Mouse (Mus musculus) lung, embryonic 14.5 days (tissue): ENCODE measurements around the gene Ttc23l. TPM values are rescaled to one million over a fixed set of nuclear protein-coding genes. Genes with fewer than 3 reads are reported as not detected.

Experiments used
- ATAC-seq: fragments of 200-750 bp; cut with Nextera tagmentation; 2 replicates; pipeline ENCODE4 v1.8.0; 2017; ENCODE audit warnings: mild to moderate bottlenecking, moderate TSS enrichment, moderate library complexity; ENCODE audit not compliant: insufficient read depth
- DNase-seq: peaks from one replicate; pipeline ENCODE4 v3.0.0-alpha.2; 2015
- H3K27ac ChIP-seq: fragments of 300-500 bp; sonication (generic); 2 replicates; pipeline ENCODE4 v1.5.1; 2014; ENCODE audit warnings: low read depth, mild to moderate bottlenecking, moderate library complexity
- H3K27me3 ChIP-seq: fragments of 300-500 bp; sonication (generic); 2 replicates; pipeline ENCODE4 v1.6.1; 2014; ENCODE audit warnings: low read length, control low read depth; ENCODE audit not compliant: insufficient read depth
- H3K36me3 ChIP-seq: fragments of 300-500 bp; sonication (generic); 2 replicates; pipeline ENCODE4 v1.6.1; 2014; ENCODE audit warnings: control low read depth; ENCODE audit not compliant: insufficient read depth
- H3K4me1 ChIP-seq: fragments of 300-500 bp; sonication (generic); 2 replicates; pipeline ENCODE4 v1.6.1; 2014; ENCODE audit warnings: antibody characterized with exemption, control low read depth; ENCODE audit not compliant: insufficient read depth
- H3K4me2 ChIP-seq: fragments of 300-500 bp; sonication (generic); 2 replicates; pipeline ENCODE4 v1.6.1; 2014; ENCODE audit warnings: mild to moderate bottlenecking
- H3K4me3 ChIP-seq: fragments of 300-500 bp; sonication (generic); 2 replicates; pipeline ENCODE4 v1.5.1; 2014; ENCODE audit warnings: low read depth, low read length
- H3K9ac ChIP-seq: fragments of 300-500 bp; sonication (generic); 2 replicates; pipeline ENCODE4 v1.6.1; 2014
- H3K9me3 ChIP-seq: fragments of 300-500 bp; sonication (generic); 2 replicates; pipeline ENCODE4 v1.6.1; 2016; ENCODE audit warnings: low read depth, low read length, control low read depth
- CTCF ChIP-seq: IDR thresholded peaks from 2 replicates; pipeline ENCODE4 v1.5.1; 2016; ENCODE audit warnings: antibody characterized with exemption, low read depth
- WGBS: fragments of 180-500 bp; shearing (Covaris S2); extraction: QIAGEN DNeasy Blood & Tissue Kit; methylation state at CpG from one replicate; pipeline ENCODE4 v1.1.7; 2014; 5-methylcytosine and 5-hydroxymethylcytosine counted together
- polyA plus RNA-seq: library from polyadenylated mRNA; unstranded; fragments of >200 nt; fragmentation: Nextera tagmentation; extraction: Ambion mirVana; gene quantifications from 2 replicates; pipeline ENCODE4 v1.2.1, GENCODE M21; 2014

Ttc23l gene
- polyA plus RNA-seq, 1 experiment from 2014 or later = not detected

DNA sequence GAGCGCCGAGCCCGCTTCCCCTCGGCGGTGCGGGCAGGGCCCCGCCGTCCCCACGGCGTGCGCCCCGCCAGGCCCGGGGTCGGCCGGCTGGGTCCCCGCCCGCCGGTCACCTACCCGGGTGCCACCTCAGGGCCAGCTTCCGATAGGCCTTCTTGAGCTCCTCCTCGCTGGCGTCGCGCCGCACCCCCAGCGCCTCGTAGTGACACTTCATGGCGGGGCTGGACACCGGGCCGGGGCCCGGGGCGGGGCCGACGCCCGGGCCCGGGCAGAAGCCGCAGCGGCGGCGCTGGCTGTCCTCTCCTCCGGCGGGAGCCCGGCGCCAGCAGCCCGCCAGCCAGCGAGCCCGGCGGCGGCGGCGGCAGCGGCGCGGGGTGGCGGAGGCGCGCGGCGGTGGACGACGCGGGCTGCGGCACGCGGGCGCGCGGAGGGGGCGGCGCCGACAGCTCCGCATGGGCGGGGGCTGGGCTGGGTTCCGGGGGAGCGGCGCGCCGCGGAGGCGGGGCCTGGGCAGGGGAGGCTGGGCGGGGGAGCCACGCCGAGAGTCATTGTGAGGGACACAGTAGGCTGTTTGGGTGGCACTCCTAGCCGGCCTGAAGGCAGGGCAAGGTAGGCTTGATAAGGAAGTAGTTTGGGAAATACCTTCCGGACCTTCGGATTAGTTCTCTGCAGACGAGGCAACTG lies 88.2 kb downstream of the Ttc23l start, which contains the start of gene Dnajc21:
Dnajc21 (minus strand) TSS at position 366 of the 681 bp plus-strand sequence.
- Histone ChIP-seq H3K27me3 (no peaks in the 10 kb centered on the region), H3K4me1 (no peaks in the 10 kb centered on the region; the same call in 1 of the 2 replicates), H3K9me3 (no peaks in the 10 kb centered on the region), H3K36me3 (peaks cover 4% of the 10 kb centered on the region), H3K27ac (peak within 1 kb of the TSS; percentile 75; the same call in 1 of the 2 replicates), H3K9ac (peak within 1 kb of the TSS; percentile 78), H3K4me2 (peak within 1 kb of the TSS; percentile 69), H3K4me3 (peak within 1 kb of the TSS; percentile 80)
- ATAC-seq (peak; percentile 96), DNase-seq (peak; percentile 87)
- under 1% methylated on average over 81 of the region's 87 CpGs for WGBS
- no peak for TF ChIP-seq CTCF

DNA sequence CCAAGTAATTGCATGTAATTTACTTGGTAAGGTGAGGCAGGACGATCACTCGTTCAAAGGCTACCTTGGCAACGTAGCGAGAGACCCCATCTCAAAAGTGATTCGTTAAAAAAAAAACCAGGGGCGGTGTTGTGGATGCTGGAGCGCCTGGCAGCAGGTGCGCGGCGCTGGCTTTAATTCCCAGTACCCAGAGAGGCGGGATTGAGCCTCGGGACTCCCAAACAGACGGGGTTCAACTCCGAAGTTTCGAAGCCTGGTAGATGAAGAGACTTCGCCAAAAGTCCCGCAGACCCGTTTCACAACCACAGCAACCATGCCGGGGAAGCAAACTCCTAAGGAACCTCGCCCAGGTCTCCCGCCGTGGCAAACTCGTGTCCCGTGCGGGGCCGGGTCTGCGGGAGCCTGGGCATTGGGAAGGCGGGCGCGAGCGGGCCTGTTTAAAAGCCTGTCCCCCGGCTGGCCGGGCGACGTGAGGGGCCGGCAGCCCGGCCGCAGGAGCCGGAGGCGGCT lies 88.8 kb downstream of the Ttc23l start:
- H3K4me3 ChIP-seq = peak overlapping the region; percentile 80
- peak overlapping the region; percentile 78 for H3K9ac ChIP-seq
- ATAC-seq = peak; percentile 12; the same call in 1 of the 2 replicates
- H3K27me3 ChIP-seq = no peaks in the 10 kb centered on the region
- H3K36me3 ChIP-seq = no peaks in the 10 kb centered on the region
- TF ChIP-seq CTCF = no peak
- peak overlapping the region; percentile 69 for H3K4me2 ChIP-seq
- WGBS = under 1% methylated on average over 40 of the region's 40 CpGs
- no peaks in the 10 kb centered on the region for H3K9me3 ChIP-seq
- no peaks in the 10 kb centered on the region; the same call in 1 of the 2 replicates for H3K4me1 ChIP-seq
- H3K27ac ChIP-seq = peak overlapping the region; percentile 75; the same call in 1 of the 2 replicates
- no peak for DNase-seq

DNA sequence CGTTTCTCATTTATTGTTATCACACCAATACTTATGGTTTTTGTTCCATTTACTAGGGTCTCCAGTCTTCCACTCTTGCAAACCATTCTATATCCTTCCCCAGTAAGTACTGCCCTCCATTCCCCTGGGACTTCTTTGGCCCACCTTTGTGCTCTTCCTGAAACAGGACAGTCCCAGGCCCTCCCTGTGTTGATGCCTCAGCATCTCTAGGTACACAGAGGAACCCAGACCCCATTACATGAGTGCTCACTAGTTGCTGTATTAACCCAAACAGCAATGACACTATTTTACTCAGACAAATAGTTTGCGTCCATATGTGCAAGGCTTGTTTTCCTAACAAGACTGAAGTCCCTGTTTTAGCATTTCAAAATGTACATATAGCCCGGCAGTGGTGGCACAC lies 89.7 kb downstream of the Ttc23l start:
- Histone ChIP-seq H3K9me3 (no peaks in the 10 kb centered on the region), H3K27ac (no peak overlapping the region), H3K36me3 (no peaks in the 10 kb centered on the region), H3K4me1 (no peaks in the 10 kb centered on the region; the same call in 1 of the 2 replicates), H3K9ac (no peak overlapping the region), H3K4me2 (peak overlapping the region; percentile 69), H3K4me3 (no peak overlapping the region), H3K27me3 (no peaks in the 10 kb centered on the region)
- ATAC-seq = no peak
- WGBS = 79% methylated on average over 3 of the region's 3 CpGs
- TF ChIP-seq CTCF = no peak
- no peak for DNase-seq

DNA sequence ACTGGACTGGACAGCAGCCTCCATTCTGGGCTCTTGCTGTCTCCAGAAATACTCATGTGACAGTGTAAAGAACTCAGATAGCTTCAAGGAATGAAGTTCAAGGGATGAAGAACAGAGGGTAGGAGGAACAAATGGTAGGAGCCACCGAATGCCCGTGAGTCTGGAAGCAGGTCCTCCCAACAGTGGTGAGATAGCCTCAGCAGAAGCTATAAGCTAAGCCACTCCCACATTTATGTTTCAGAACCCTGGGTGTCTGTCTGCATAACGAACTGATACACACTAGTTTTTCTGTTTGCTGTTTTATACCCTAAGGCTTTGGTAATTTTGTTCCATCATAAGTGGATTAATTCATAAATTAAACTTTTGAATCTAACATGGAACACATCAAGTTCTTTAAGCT lies 93.8 kb downstream of the Ttc23l start:
- TF ChIP-seq CTCF = no peak
- no peak for ATAC-seq
- no peak overlapping the region for H3K4me3 ChIP-seq
- H3K4me1 ChIP-seq = no peaks in the 10 kb centered on the region; the same call in 1 of the 2 replicates
- WGBS = 89% methylated on average over 3 of the region's 3 CpGs
- no peak for DNase-seq
- no peaks in the 10 kb centered on the region for H3K9me3 ChIP-seq
- no peak overlapping the region for H3K27ac ChIP-seq
- H3K27me3 ChIP-seq = no peaks in the 10 kb centered on the region
- no peak overlapping the region for H3K9ac ChIP-seq
- H3K36me3 ChIP-seq = peaks cover 17% of the 10 kb centered on the region
- H3K4me2 ChIP-seq = no peak overlapping the region

DNA sequence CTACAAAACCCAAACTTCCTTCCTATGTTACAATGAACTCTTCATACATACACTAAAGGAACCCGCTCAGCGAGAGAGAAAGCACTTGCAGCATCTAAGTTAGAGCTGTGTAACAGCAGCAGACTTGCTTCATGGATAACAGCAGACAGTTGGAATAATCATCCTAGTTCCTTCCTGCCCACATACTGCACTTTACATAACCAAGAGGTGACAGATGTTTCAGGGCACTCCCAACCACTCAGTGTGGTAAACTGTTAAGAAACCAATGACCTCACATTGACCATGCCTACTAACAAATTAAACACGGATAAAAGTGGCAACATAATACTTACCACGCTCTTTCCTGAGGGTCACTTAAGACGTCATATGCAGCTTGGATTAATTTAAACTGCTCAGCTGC lies 94.9 kb downstream of the Ttc23l start:
- WGBS = 69% methylated on average over 5 of the region's 5 CpGs
- no peaks in the 10 kb centered on the region for H3K4me1 ChIP-seq
- no peak for ATAC-seq

DNA sequence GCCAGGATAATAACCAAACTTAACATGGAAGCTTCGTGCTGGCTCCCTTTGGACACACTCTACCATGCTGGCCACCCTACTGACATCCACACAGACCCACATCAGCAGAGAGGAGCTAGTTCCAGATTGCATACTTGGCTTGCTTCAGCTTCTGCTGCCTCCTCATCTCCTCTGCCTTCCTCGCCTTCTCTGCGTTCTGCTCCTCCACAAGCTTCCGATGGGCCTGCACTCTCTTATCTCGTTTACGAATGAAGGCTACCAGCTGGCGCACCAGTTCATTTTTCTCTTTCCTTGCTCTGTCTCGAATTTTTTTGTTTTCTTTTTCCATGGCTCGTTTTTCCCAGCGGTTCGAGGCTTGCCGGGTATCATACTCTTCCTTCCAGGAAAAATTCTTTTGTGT lies 97.5 kb downstream of the Ttc23l start:
- no peak overlapping the region for H3K9ac ChIP-seq
- no peaks in the 10 kb centered on the region for H3K27me3 ChIP-seq
- WGBS = 58% methylated on average over 12 of the region's 12 CpGs
- no peaks in the 10 kb centered on the region for H3K4me1 ChIP-seq
- H3K27ac ChIP-seq = no peak overlapping the region
- H3K4me2 ChIP-seq = no peak overlapping the region
- DNase-seq (peak; percentile 45), ATAC-seq (no peak)
- peaks cover 32% of the 10 kb centered on the region for H3K36me3 ChIP-seq
- TF ChIP-seq CTCF = no peak
- no peak overlapping the region for H3K4me3 ChIP-seq
- no peaks in the 10 kb centered on the region for H3K9me3 ChIP-seq

More for the DNA sequence above, 94.9 kb downstream of the Ttc23l start:
- H3K27ac ChIP-seq = no peak overlapping the region
- H3K9me3 ChIP-seq = no peaks in the 10 kb centered on the region
- H3K4me2 ChIP-seq = no peak overlapping the region
- no peak overlapping the region for H3K4me3 ChIP-seq
- no peak overlapping the region for H3K9ac ChIP-seq
- no peak for TF ChIP-seq CTCF
- no peaks in the 10 kb centered on the region for H3K27me3 ChIP-seq
- peaks cover 26% of the 10 kb centered on the region for H3K36me3 ChIP-seq
- no peak for DNase-seq

Other genes starting within 250 kb of the Ttc23l start
- gene Gm21973, start 233.3 kb downstream of the Ttc23l start, polyA plus RNA-seq = not detected in 2 replicates
- gene Agxt2, start 200.1 kb downstream of the Ttc23l start, polyA plus RNA-seq = not detected in 2 replicates
- 15.0 and 17.9 TPM in 2 replicates for gene Dnajc21, start 88.2 kb downstream of the Ttc23l start, polyA plus RNA-seq
- 120 and 126 TPM in 2 replicates for gene Brix1, start 72.7 kb downstream of the Ttc23l start, polyA plus RNA-seq
- 25.1 and 25.4 TPM in 2 replicates for gene Rad1, start 72.7 kb downstream of the Ttc23l start, polyA plus RNA-seq
- gene Rai14, start 156.0 kb upstream of the Ttc23l start, polyA plus RNA-seq = 73.1 and 74.7 TPM in 2 replicates